Mouse (Mus musculus) urinary bladder, postnatal 14 days (tissue): ENCODE results near the gene Gm9736.
"Not testable (repeated sequence)": the region's sequence is repeated elsewhere in the genome, so short reads cannot be mapped to it uniquely, and the experiment has no call there.

Source experiments
- DNase-seq: peaks from one replicate; pipeline ENCODE4 v3.0.0; 2021; ENCODE audit warnings: low spot score

The Gm9736 gene

GRCm38 (mm10) chr10:77751254-77751653 lies at the start of gene Gm9736:
Gene Gm9736 (minus strand): TSS chr10:77751354.
- not testable (repeated sequence) for DNase-seq

- no peak for DNase-seq
Measured at GRCm38 (mm10) chr10:77798921-77799508, 47.9 kb upstream of the Gm9736 start, which contains the start of gene Gm19668. Gene Gm19668 (minus strand): TSS chr10:77799133.

GRCm38 (mm10) chr10:77798164-77798920 lies 47.2 kb upstream of the Gm9736 start:
- DNase-seq = not testable (repeated sequence)

- DNase-seq = no peak
Measured at GRCm38 (mm10) chr10:77797677-77798076, 46.5 kb upstream of the Gm9736 start.

- DNase-seq = no peak
Measured at GRCm38 (mm10) chr10:77794976-77795375, 43.8 kb upstream of the Gm9736 start, which contains the start of gene Gm9639. Gene Gm9639 (minus strand): TSS chr10:77795076.

- no peak for DNase-seq
Measured at GRCm38 (mm10) chr10:77788621-77789020, 37.5 kb upstream of the Gm9736 start.

GRCm38 (mm10) chr10:77787876-77788275 lies 36.7 kb upstream of the Gm9736 start, which contains the start of gene Gm7137:
Gene Gm7137 (minus strand): TSS chr10:77788200.
- not testable (repeated sequence) for DNase-seq

- not testable (repeated sequence) for DNase-seq
Measured at GRCm38 (mm10) chr10:77783396-77783795, 32.2 kb upstream of the Gm9736 start.

GRCm38 (mm10) chr10:77782442-77782841 lies 31.3 kb upstream of the Gm9736 start, which contains the start of gene Gm3250:
Gene Gm3250 (minus strand): TSS chr10:77782542.
- not testable (repeated sequence) for DNase-seq

GRCm38 (mm10) chr10:77776844-77777243 lies 25.7 kb upstream of the Gm9736 start, which contains the start of gene Gm7138:
Gene Gm7138 (minus strand): TSS chr10:77776944.
- not testable (repeated sequence) for DNase-seq

- not testable (repeated sequence) for DNase-seq
Measured at GRCm38 (mm10) chr10:77772142-77772541, 21.0 kb upstream of the Gm9736 start.

- not testable (repeated sequence) for DNase-seq
Measured at GRCm38 (mm10) chr10:77771225-77771624, 20.1 kb upstream of the Gm9736 start, which contains the start of gene Gm3238. Gene Gm3238 (minus strand): TSS chr10:77771325.

GRCm38 (mm10) chr10:77769727-77770126 lies 18.6 kb upstream of the Gm9736 start:
- DNase-seq = no peak

GRCm38 (mm10) chr10:77759582-77759981 lies 8.4 kb upstream of the Gm9736 start, which contains the start of gene Gm3233:
Gene Gm3233 (minus strand): TSS chr10:77759682.
- DNase-seq = not testable (repeated sequence)

GRCm38 (mm10) chr10:77753448-77753847 lies 2.3 kb upstream of the Gm9736 start:
- no peak for DNase-seq

GRCm38 (mm10) chr10:77752312-77752711 lies 1.2 kb upstream of the Gm9736 start:
- not testable (repeated sequence) for DNase-seq

- DNase-seq = not testable (repeated sequence)
Measured at GRCm38 (mm10) chr10:77750686-77751085, 468 bp downstream of the Gm9736 start.

GRCm38 (mm10) chr10:77741924-77742688 lies 9.0 kb downstream of the Gm9736 start, which contains the start of gene Gm18596:
Gene Gm18596 (minus strand): TSS chr10:77742638.
- DNase-seq = not testable (repeated sequence)

GRCm38 (mm10) chr10:77738929-77739328 lies 12.2 kb downstream of the Gm9736 start:
- DNase-seq = no peak

- DNase-seq = no peak
Measured at GRCm38 (mm10) chr10:77735928-77736327, 15.2 kb downstream of the Gm9736 start.

- no peak for DNase-seq
Measured at GRCm38 (mm10) chr10:77729241-77729640, 21.9 kb downstream of the Gm9736 start.

- DNase-seq = no peak
Measured at GRCm38 (mm10) chr10:77728280-77728679, 22.9 kb downstream of the Gm9736 start.
